Mouse (Mus musculus): ENCODE data around the gene Gatad2a.
A peak's percentile ranks its signal among the peaks of the same experiment; 100 is the strongest.

DNA sequence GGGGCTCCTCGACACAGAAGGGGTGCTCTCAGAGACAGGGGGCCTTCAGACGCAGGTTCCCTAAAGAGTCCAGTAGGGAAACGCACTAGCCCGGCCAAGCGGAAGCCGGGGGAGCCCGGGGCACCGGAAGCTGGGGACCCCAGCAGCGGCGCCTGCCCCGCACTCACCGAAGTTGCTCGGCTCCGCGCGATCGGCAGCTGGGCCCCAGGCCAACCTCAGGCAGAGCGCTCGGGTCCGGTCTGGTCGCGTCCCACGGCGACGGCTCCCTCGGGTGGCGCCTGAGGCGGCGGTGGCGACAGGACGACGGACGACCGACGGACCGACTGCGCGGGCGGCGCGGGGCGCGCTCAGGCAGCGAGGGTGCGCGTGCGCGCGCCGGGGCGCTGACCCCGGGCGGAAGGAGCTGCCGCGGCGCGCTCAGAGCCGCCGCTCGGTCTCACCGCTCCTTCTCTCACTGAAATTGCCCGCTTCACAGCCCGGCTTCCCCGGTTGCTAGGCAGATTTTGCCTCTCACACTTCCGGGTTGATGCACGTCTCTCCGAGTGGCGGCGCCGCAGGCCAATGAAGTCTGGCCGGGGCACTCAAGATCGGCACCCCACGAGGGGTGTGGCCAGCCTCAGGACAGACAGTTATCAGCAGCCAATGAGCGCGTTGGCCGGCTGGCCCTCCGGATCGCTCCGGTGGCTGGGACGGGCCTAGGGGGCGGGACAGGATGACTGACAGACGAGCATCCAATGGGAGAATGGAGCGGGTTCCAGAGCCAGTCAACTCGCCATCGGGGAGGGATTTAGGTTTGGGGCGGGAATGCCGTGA, at the start of gene Gatad2a:
- TF ChIP-seq EP300 (IDR thresholded peaks at IDR 0.05; ENCODE audit: insufficient read depth, low read depth, low read length) = no peak
- TF ChIP-seq CTCF (IDR thresholded peaks at IDR 0.05) = peak; percentile 34
